Comparison of ENCODE assay signal across 8 mouse cellular contexts in the genomic region with DNA sequence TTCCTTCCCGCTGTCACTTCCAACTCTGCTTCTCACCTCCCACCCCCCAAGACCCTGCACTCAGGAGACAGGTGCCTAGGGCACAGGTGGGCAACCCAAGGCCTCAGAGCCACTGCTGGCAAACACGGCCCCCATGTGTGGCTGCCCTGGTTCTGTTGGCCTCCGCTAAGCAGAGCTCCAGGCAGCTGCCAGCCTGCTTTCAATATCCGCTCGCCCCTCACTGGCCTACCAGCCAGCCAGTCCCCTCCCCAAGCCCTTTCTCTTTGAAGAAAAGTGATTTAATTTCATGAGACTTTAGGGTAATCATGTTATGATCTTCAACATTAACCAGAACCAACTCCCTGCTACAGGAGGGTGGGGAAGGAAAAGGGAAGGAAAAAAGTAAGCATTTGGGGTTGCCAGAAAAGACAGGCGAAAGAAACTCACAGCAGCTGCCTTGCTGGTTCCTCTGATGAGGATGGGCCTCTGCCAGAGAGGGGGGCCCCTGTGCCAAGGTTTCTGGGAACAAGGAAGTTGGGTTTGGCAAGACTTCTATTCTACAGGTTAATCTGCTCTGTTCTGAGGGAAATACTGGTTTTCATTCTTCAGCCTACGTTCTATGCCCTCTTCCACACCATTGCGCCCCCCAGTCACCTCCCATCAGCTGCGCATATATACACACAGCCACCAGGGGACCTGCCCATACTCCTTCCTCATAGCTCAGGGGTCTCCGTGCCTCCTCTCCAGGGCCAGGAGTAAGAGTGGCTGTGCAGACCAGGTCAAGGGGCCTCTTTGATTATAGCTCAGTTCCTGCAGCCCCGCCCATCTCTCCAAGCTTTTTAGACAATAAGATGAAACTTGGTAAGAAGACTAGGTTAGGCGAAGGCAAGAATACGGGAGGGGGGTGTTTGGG. TPM values are rescaled to one million over a fixed set of nuclear protein-coding genes. Genes with fewer than 3 reads are reported as not detected.
DNase-seq lines count a peak whose midpoint lies in the region; ATAC-seq lines count a peak whose summit lies in the region.

No protein-coding gene starts in this region.

- intact Hi-C loops in left cerebral cortex, postnatal 25 days (cut with DNase I) = no loop called here

- no peaks in the 10 kb centered on the region for H3K4me1 ChIP-seq in midbrain, embryonic 14.5 days (ENCODE audit: control insufficient read depth, insufficient read depth, low read length)
- H3K4me1 ChIP-seq in midbrain, embryonic 10.5 days = peaks cover 24% of the 10 kb centered on the region
- peaks cover 18% of the 10 kb centered on the region for H3K4me1 ChIP-seq in stomach, embryonic 15.5 days

- no peaks in the 10 kb centered on the region for H3K9me3 ChIP-seq in midbrain, embryonic 14.5 days (ENCODE audit: control insufficient read depth, low read length)
- H3K9me3 ChIP-seq in midbrain, embryonic 10.5 days (replicated peaks) = no peaks in the 10 kb centered on the region
- no peaks in the 10 kb centered on the region for H3K9me3 ChIP-seq in stomach, embryonic 15.5 days

- no peak overlapping the region for H3K27ac ChIP-seq in midbrain, embryonic 14.5 days (replicated peaks; ENCODE audit: low read depth, low read length)
- H3K27ac ChIP-seq in midbrain, embryonic 10.5 days (replicated peaks) = no peak overlapping the region
- peak overlapping the region; percentile 51 for H3K27ac ChIP-seq in stomach, embryonic 15.5 days

- H3K4me2 ChIP-seq in midbrain, embryonic 14.5 days (ENCODE audit: low read length) = no peak overlapping the region
- no peak overlapping the region for H3K4me2 ChIP-seq in stomach, embryonic 15.5 days

- no peak for ATAC-seq in midbrain, embryonic 14.5 days (ENCODE audit: low FRiP score, low TSS enrichment)
- ATAC-seq in granulocyte monocyte progenitor cell, adult 5-6 weeks (replicated peaks; ENCODE audit: poor library complexity, severe bottlenecking) = peak; percentile 17; the same call in 1 of the 2 replicates
- ATAC-seq in stomach, embryonic 15.5 days (ENCODE audit: insufficient read depth, low FRiP score, low read depth) = peak; percentile 48; the same call in 1 of the 2 replicates
- ATAC-seq in erythroid progenitor cell, adult 5-6 weeks (replicated peaks; ENCODE audit: low FRiP score, poor library complexity, severe bottlenecking) = no peak

- WGBS in midbrain, embryonic 14.5 days = 76% methylated on average over 13 of the region's 13 CpGs
- WGBS in midbrain, embryonic 10.5 days = 85% methylated on average over 13 of the region's 13 CpGs
- WGBS in stomach, embryonic 15.5 days = 64% methylated on average over 13 of the region's 13 CpGs

- no peaks in the 10 kb centered on the region for H3K27me3 ChIP-seq in midbrain, embryonic 14.5 days (ENCODE audit: control insufficient read depth, insufficient read depth, low read length)
- no peaks in the 10 kb centered on the region for H3K27me3 ChIP-seq in midbrain, embryonic 10.5 days (ENCODE audit: low read depth, poor library complexity, severe bottlenecking)
- no peaks in the 10 kb centered on the region for H3K27me3 ChIP-seq in stomach, embryonic 15.5 days (replicated peaks)

- H3K9ac ChIP-seq in midbrain, embryonic 14.5 days (replicated peaks; ENCODE audit: low read length) = no peak overlapping the region
- no peak overlapping the region for H3K9ac ChIP-seq in stomach, embryonic 15.5 days

- no peaks in the 10 kb centered on the region for H3K36me3 ChIP-seq in midbrain, embryonic 14.5 days (ENCODE audit: control insufficient read depth, insufficient read depth, low read length)
- peaks cover 32% of the 10 kb centered on the region for H3K36me3 ChIP-seq in midbrain, embryonic 10.5 days
- H3K36me3 ChIP-seq in stomach, embryonic 15.5 days = no peaks in the 10 kb centered on the region

- DNase-seq in adrenal gland, postnatal 10 days = peak; percentile 25
- no peak for DNase-seq in adrenal gland, postnatal 4 days (ENCODE audit: low spot score in 2 of 2)
- DNase-seq in midbrain, embryonic 14.5 days = peak; percentile 31
- no peak for DNase-seq in midbrain, embryonic 10.5 days (ENCODE audit: low spot score)
- peak; percentile 9 to 51 for DNase-seq in left cerebral cortex, postnatal 25 days (ENCODE audit: low spot score in 2 of 2)

- H3K4me3 ChIP-seq in midbrain, embryonic 14.5 days (replicated peaks; ENCODE audit: low read depth, low read length) = no peak overlapping the region
- no peak overlapping the region for H3K4me3 ChIP-seq in midbrain, embryonic 10.5 days
- no peak overlapping the region for H3K4me3 ChIP-seq in stomach, embryonic 15.5 days (replicated peaks)

RNA-seq across cellular contexts. Expression of gene Ntn1, which starts 59.3 kb away (rescaled TPM):
- total RNA-seq in adrenal gland, postnatal 10 days (2021) = 10 to 100 TPM; 11.0 TPM
- 10 to 100 TPM; 16.8 to 23.4 TPM for total RNA-seq in adrenal gland, postnatal 4 days (2021)
- 8.4 and 12.3 TPM in 2 replicates for polyA plus RNA-seq in midbrain, embryonic 14.5 days (2014; fragmentation: Nextera tagmentation; extraction: Ambion mirVana)
- polyA plus RNA-seq in midbrain, embryonic 10.5 days (2016; fragmentation: Nextera tagmentation; extraction: Ambion mirVana) = 25.6 and 27.4 TPM in 2 replicates
- total RNA-seq in granulocyte monocyte progenitor cell, adult 5-6 weeks (2014; fragmentation: Nextera tagmentation) = not detected in 2 replicates
- total RNA-seq in granulocyte monocyte progenitor cell, adult 5-6 weeks (2017) = not detected in 2 replicates
- total RNA-seq in left cerebral cortex, postnatal 25 days (2021) = 1 to 10 TPM; 6.0 to 7.9 TPM
- polyA plus RNA-seq in stomach, embryonic 15.5 days (2015; fragmentation: Nextera tagmentation; extraction: Ambion mirVana) = 16.1 and 18.7 TPM in 2 replicates
- not detected in 2 replicates for total RNA-seq in erythroid progenitor cell, adult 5-6 weeks (2015; ENCODE audit: low replicate concordance)
- not detected in 2 replicates for total RNA-seq in erythroid progenitor cell, adult 5-6 weeks (2017; ENCODE audit: low replicate concordance)

Comparison
In these comparisons a context has a peak if more than half of its experiments do, and no peak if none do; other contexts are left out.
1. DNase-seq: peak in adrenal gland, postnatal 10 days (single experiment), midbrain, embryonic 14.5 days (single experiment) and left cerebral cortex, postnatal 25 days (2 of 2); none in adrenal gland, postnatal 4 days (0 of 2) and midbrain, embryonic 10.5 days (single experiment).
2. ATAC-seq: peak in granulocyte monocyte progenitor cell, adult 5-6 weeks (single experiment) and stomach, embryonic 15.5 days (single experiment); none in midbrain, embryonic 14.5 days (single experiment) and erythroid progenitor cell, adult 5-6 weeks (single experiment).
3. RNA of gene Ntn1, which starts 59.3 kb away (total RNA-seq): 16.8 to 23.4 TPM in adrenal gland, postnatal 4 days, 11.0 TPM in adrenal gland, postnatal 10 days and 6.0 to 7.9 TPM in left cerebral cortex, postnatal 25 days; not detected in granulocyte monocyte progenitor cell, adult 5-6 weeks and not detected in erythroid progenitor cell, adult 5-6 weeks; every median in the first group is over 4 times any median in the second.